Mouse (Mus musculus) heart, postnatal 0 days (tissue): Measurements from ENCODE around the gene Foxp1.

ENCODE experiments used
- CTCF ChIP-seq: IDR thresholded peaks from 2 replicates; pipeline ENCODE4 v1.5.1; 2016; ENCODE audit warnings: antibody characterized with exemption, control low read depth, low read depth
- EP300 ChIP-seq: IDR thresholded peaks from 2 replicates; pipeline ENCODE4 v1.6.1; 2016; ENCODE audit warnings: antibody characterized with exemption, low read depth

- TF ChIP-seq CTCF: no peak
- TF ChIP-seq EP300: no peak
Measured at GRCm38 (mm10) chr6:99338174-99338573, 184.3 kb downstream of the Foxp1 start.
